Mouse (Mus musculus) layer of hippocampus, postnatal 14 days (tissue): ENCODE measurements at regions not wholly inside any gene's neighbourhood (a gene's known extent, or its start where the extent isn't known, plus 50 kb on each side); places are given as distances from the start of the nearest gene placed in this dataset.

Experiments
- DNase-seq, 2 experiments: peaks; one replicate each; pipeline ENCODE4 v3.0.0; 2021 to 2022; ENCODE audit warnings: low spot score in 2 of 2, mixed read lengths in 1 of 2

- peak in 1 of 2 experiments; percentile 17 for DNase-seq
Measured at GRCm38 (mm10) chr15:71358189-71358790, 2476.1 kb upstream of the Gm6569 start.

DNA sequence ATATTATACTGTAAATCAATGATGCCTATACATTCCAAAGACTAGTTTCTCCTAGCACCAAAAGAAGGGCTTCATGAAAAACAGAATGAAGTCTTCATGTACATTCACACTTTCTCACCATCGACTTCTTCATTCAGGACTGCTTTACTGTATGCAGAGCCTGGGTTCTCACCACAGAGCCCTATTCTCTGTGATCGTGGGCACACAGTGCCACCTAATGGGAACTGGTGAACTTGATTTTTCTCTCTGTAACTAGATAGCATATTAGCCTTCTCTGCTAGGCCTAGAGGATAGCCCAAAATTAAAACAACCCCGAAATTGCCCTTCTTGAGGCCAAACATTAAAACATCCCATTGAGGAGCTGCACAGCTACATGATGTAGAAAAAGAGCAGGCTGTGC lies 2458.6 kb upstream of the Gm6569 start:
- DNase-seq = peak; percentile 45 to 83
